Comparison of ENCODE assay signal across 12 mouse cellular contexts in genomic region chr10:14401744-14402143, GRCm38 (mm10).
DNase-seq lines count a peak whose midpoint lies in the region; ATAC-seq lines count a peak whose summit lies in the region.
"Had no signal": no experiment of that assay in that cellular context is flagged by ENCODE, and none has a peak within 500 bp of the region (broad histone marks: within the 10 kb centered on the region; RNA-seq: fewer than 3 reads in every experiment).

No protein-coding gene starts in this region.

- no peaks in the 10 kb centered on the region for H3K27me3 ChIP-seq in forebrain, embryonic 12.5 days
- no peaks in the 10 kb centered on the region for H3K27me3 ChIP-seq in midbrain, embryonic 14.5 days (ENCODE audit: control insufficient read depth, insufficient read depth, low read length)
- H3K27me3 ChIP-seq: hindbrain, embryonic 13.5 days; liver, embryonic 12.5 days; neural tube, embryonic 15.5 days had no signal

- WGBS in forebrain, embryonic 12.5 days: 88% methylated on average over 8 of the region's 8 CpGs
- WGBS in midbrain, embryonic 14.5 days: 86% methylated on average over 8 of the region's 8 CpGs

- no peak overlapping the region for H3K27ac ChIP-seq in forebrain, embryonic 12.5 days
- H3K27ac ChIP-seq in midbrain, embryonic 14.5 days (replicated peaks; ENCODE audit: low read depth, low read length): no peak overlapping the region
- H3K27ac ChIP-seq: hindbrain, embryonic 13.5 days; liver, embryonic 12.5 days; neural tube, embryonic 15.5 days had no signal

- no peak overlapping the region for H3K9ac ChIP-seq in forebrain, embryonic 12.5 days
- H3K9ac ChIP-seq in midbrain, embryonic 14.5 days (replicated peaks; ENCODE audit: low read length): no peak overlapping the region
- H3K9ac ChIP-seq: hindbrain, embryonic 13.5 days; liver, embryonic 12.5 days; neural tube, embryonic 15.5 days had no signal

- no peak overlapping the region for H3K4me3 ChIP-seq in forebrain, embryonic 12.5 days (replicated peaks)
- H3K4me3 ChIP-seq in midbrain, embryonic 14.5 days (replicated peaks; ENCODE audit: low read depth, low read length): no peak overlapping the region
- H3K4me3 ChIP-seq: hindbrain, embryonic 13.5 days; liver, embryonic 12.5 days; neural tube, embryonic 15.5 days had no signal

- peaks cover 2% of the 10 kb centered on the region; the same call in 1 of the 2 replicates for H3K9me3 ChIP-seq in forebrain, embryonic 12.5 days
- peaks cover 6% of the 10 kb centered on the region for H3K9me3 ChIP-seq in midbrain, embryonic 14.5 days (ENCODE audit: control insufficient read depth, low read length)
- H3K9me3 ChIP-seq: liver, embryonic 12.5 days had no signal

- peak; percentile 80 for DNase-seq in gastrocnemius, adult 18-20 months (ENCODE audit: low spot score)
- DNase-seq in gastrocnemius, postnatal 4 days (ENCODE audit: low spot score in 2 of 2): no peak
- DNase-seq in ovary, postnatal 36 days (ENCODE audit: low spot score): peak; percentile 5
- DNase-seq in ovary, postnatal 10 days (ENCODE audit: low spot score): no peak
- DNase-seq in gonadal fat pad, adult 2 months (ENCODE audit: low read depth): peak; percentile 98
- peak; percentile 52 for DNase-seq in skeletal muscle tissue, adult 2 months (ENCODE audit: low read depth, low spot score)
- DNase-seq in midbrain, embryonic 14.5 days: no peak
- DNase-seq: kidney, adult 9 months had no signal

- H3K4me1 ChIP-seq in forebrain, embryonic 12.5 days: no peaks in the 10 kb centered on the region
- no peaks in the 10 kb centered on the region for H3K4me1 ChIP-seq in midbrain, embryonic 14.5 days (ENCODE audit: control insufficient read depth, insufficient read depth, low read length)
- H3K4me1 ChIP-seq: hindbrain, embryonic 13.5 days; liver, embryonic 12.5 days; neural tube, embryonic 15.5 days had no signal

- no peaks in the 10 kb centered on the region for H3K36me3 ChIP-seq in forebrain, embryonic 12.5 days (replicated peaks)
- no peaks in the 10 kb centered on the region for H3K36me3 ChIP-seq in midbrain, embryonic 14.5 days (ENCODE audit: control insufficient read depth, insufficient read depth, low read length)
- H3K36me3 ChIP-seq: hindbrain, embryonic 13.5 days; liver, embryonic 12.5 days had no signal

- no peak for ATAC-seq in forebrain, embryonic 12.5 days (ENCODE audit: low FRiP score)
- no peak for ATAC-seq in midbrain, embryonic 14.5 days (ENCODE audit: low FRiP score, low TSS enrichment)
- ATAC-seq: liver, embryonic 12.5 days had no signal

- no peak overlapping the region for H3K4me2 ChIP-seq in forebrain, embryonic 12.5 days
- no peak overlapping the region for H3K4me2 ChIP-seq in midbrain, embryonic 14.5 days (ENCODE audit: low read length)
- H3K4me2 ChIP-seq: hindbrain, embryonic 13.5 days; liver, embryonic 12.5 days; neural tube, embryonic 15.5 days had no signal

Comparison
In these comparisons a context has a peak if more than half of its experiments do, and no peak if none do; other contexts are left out.
1. DNase-seq: peak in gastrocnemius, adult 18-20 months (single experiment), ovary, postnatal 36 days (single experiment), gonadal fat pad, adult 2 months (single experiment) and skeletal muscle tissue, adult 2 months (single experiment); none in gastrocnemius, postnatal 4 days (0 of 2), ovary, postnatal 10 days (single experiment) and midbrain, embryonic 14.5 days (single experiment).